Comparison of ENCODE assay signal across 10 mouse cellular contexts in genomic region chr3:106218284-106218954, GRCm38 (mm10). TPM values are rescaled to one million over a fixed set of nuclear protein-coding genes. Genes with fewer than 3 reads are reported as not detected.
"Had no signal": no experiment of that assay in that cellular context is flagged by ENCODE, and none has a peak within 500 bp of the region (broad histone marks: within the 10 kb centered on the region; RNA-seq: fewer than 3 reads in every experiment).

No protein-coding gene starts in this region.

RNA-seq across cellular contexts. Expression of gene Chil4, which starts 0.9 kb away (rescaled TPM):
- total RNA-seq: neutrophil, adult 5-6 weeks had no signal
- polyA plus RNA-seq: neural tube, embryonic 14.5 days; neural tube, embryonic 15.5 days; small intestine, adult 2 months; spleen, adult 2 months; stomach, embryonic 14.5 days; stomach, embryonic 15.5 days; stomach, embryonic 16.5 days; testis, adult 2 months; urinary bladder, adult 2 months had no signal

RNA-seq across cellular contexts. Expression of gene Chil3, which starts 51.1 kb away (rescaled TPM):
- polyA plus RNA-seq: neural tube, embryonic 14.5 days; neural tube, embryonic 15.5 days; small intestine, adult 2 months; stomach, embryonic 14.5 days had no signal
